Mouse (Mus musculus) hindbrain, embryonic 14.5 days (tissue): ENCODE results near the gene Wdr77. TPM values are rescaled to one million over a fixed set of nuclear protein-coding genes. Genes with fewer than 3 reads are reported as not detected.
"Not testable (repeated sequence)": the region's sequence is repeated elsewhere in the genome, so short reads cannot be mapped to it uniquely, and the experiment has no call there.

Experiments used
- ATAC-seq: fragments of 200-750 bp; cut with Nextera tagmentation; 2 replicates; pipeline ENCODE4 v1.8.0; 2017; ENCODE audit warnings: moderate number of reproducible peaks, mild to moderate bottlenecking, moderate TSS enrichment, moderate library complexity; ENCODE audit not compliant: low FRiP score
- DNase-seq: peaks from one replicate; pipeline ENCODE4 v3.0.0-alpha.2; 2015; ENCODE audit warnings: low spot score
- H3K27ac ChIP-seq: fragments of 300-500 bp; sonication (generic); 2 replicates; pipeline ENCODE4 v1.5.1; 2014; ENCODE audit warnings: mild to moderate bottlenecking, moderate library complexity
- H3K27me3 ChIP-seq: fragments of 300-500 bp; sonication (generic); 2 replicates; pipeline ENCODE4 v1.6.1; 2014; ENCODE audit warnings: mild to moderate bottlenecking, low read length, mixed read lengths; ENCODE audit not compliant: control insufficient read depth, insufficient read depth
- H3K36me3 ChIP-seq: fragments of 300-500 bp; sonication (generic); replicated peaks from 2 replicates; pipeline ENCODE4 v1.6.1; 2014; ENCODE audit not compliant: control insufficient read depth, insufficient read depth
- H3K4me1 ChIP-seq: fragments of 300-500 bp; sonication (generic); replicated peaks from 2 replicates; pipeline ENCODE4 v1.6.1; 2014; ENCODE audit warnings: antibody characterized with exemption, low read length, mixed read lengths; ENCODE audit not compliant: control insufficient read depth, insufficient read depth
- H3K4me2 ChIP-seq: fragments of 300-500 bp; sonication (generic); replicated peaks from 2 replicates; pipeline ENCODE4 v1.6.1; 2014; ENCODE audit warnings: mild to moderate bottlenecking, moderate library complexity
- H3K4me3 ChIP-seq: fragments of 300-500 bp; sonication (generic); replicated peaks from 2 replicates; pipeline ENCODE4 v1.5.1; 2014; ENCODE audit warnings: mild to moderate bottlenecking, low read length
- H3K9ac ChIP-seq: fragments of 300-500 bp; sonication (generic); 2 replicates; pipeline ENCODE4 v1.6.1; 2014
- H3K9me3 ChIP-seq: fragments of 300-500 bp; sonication (generic); 2 replicates; pipeline ENCODE4 v1.6.1; 2016; ENCODE audit warnings: low read length; ENCODE audit not compliant: control insufficient read depth
- WGBS: fragments of 180-500 bp; shearing (Covaris S2); extraction: QIAGEN DNeasy Blood & Tissue Kit; methylation state at CpG from one replicate; pipeline ENCODE4 v1.1.7; 2014; 5-methylcytosine and 5-hydroxymethylcytosine counted together
- polyA plus RNA-seq: library from polyadenylated mRNA; unstranded; fragments of >200 nt; fragmentation: Nextera tagmentation; extraction: Ambion mirVana; gene quantifications from 2 replicates; pipeline ENCODE4 v1.2.1, GENCODE M21; 2014

The Wdr77 gene
- polyA plus RNA-seq = 86.2 and 90.1 TPM in 2 replicates

- ATAC-seq (peak; percentile 97), DNase-seq (peak; percentile 100)
- WGBS = under 1% methylated on average over 51 of the region's 52 CpGs
- no peaks in the 10 kb centered on the region for H3K9me3 ChIP-seq
- H3K9ac ChIP-seq = peak within 1 kb of the TSS; percentile 89
- peak within 1 kb of the TSS; percentile 71 for H3K4me3 ChIP-seq
- H3K36me3 ChIP-seq = peaks cover 49% of the 10 kb centered on the region
- H3K4me1 ChIP-seq = peaks cover 23% of the 10 kb centered on the region
- no peaks in the 10 kb centered on the region for H3K27me3 ChIP-seq
- peak within 1 kb of the TSS; percentile 85 for H3K4me2 ChIP-seq
- peak within 1 kb of the TSS; percentile 80 for H3K27ac ChIP-seq
Measured at GRCm38 (mm10) chr3:105958974-105959580, at the start of gene Wdr77. Gene Wdr77 (plus strand): TSS chr3:105959369.

- Histone ChIP-seq H3K4me2 (no peak overlapping the region), H3K4me3 (no peak overlapping the region), H3K9ac (no peak overlapping the region), H3K27ac (no peak overlapping the region), H3K36me3 (no peaks in the 10 kb centered on the region), H3K9me3 (no peaks in the 10 kb centered on the region), H3K4me1 (no peaks in the 10 kb centered on the region), H3K27me3 (no peaks in the 10 kb centered on the region)
- WGBS = 85% methylated on average over 11 of the region's 11 CpGs
- ATAC-seq (no peak), DNase-seq (no peak)
Measured at GRCm38 (mm10) chr3:105910519-105911190, 48.5 kb upstream of the Wdr77 start.

- WGBS = 85% methylated on average over 9 of the region's 9 CpGs
- DNase-seq (no peak), ATAC-seq (no peak)
- Histone ChIP-seq H3K36me3 (no peaks in the 10 kb centered on the region), H3K4me1 (no peaks in the 10 kb centered on the region), H3K9ac (no peak overlapping the region), H3K4me3 (no peak overlapping the region), H3K9me3 (no peaks in the 10 kb centered on the region), H3K4me2 (no peak overlapping the region), H3K27me3 (no peaks in the 10 kb centered on the region), H3K27ac (no peak overlapping the region)
Measured at GRCm38 (mm10) chr3:105912097-105912880, 46.9 kb upstream of the Wdr77 start.

GRCm38 (mm10) chr3:105913839-105914681 is 45.1 kb upstream of the Wdr77 start:
- Histone ChIP-seq H3K4me1 (no peaks in the 10 kb centered on the region), H3K27ac (no peak overlapping the region), H3K9me3 (no peaks in the 10 kb centered on the region), H3K4me2 (no peak overlapping the region), H3K4me3 (no peak overlapping the region), H3K9ac (no peak overlapping the region), H3K27me3 (no peaks in the 10 kb centered on the region), H3K36me3 (no peaks in the 10 kb centered on the region)
- DNase-seq (no peak), ATAC-seq (no peak)
- WGBS = 83% methylated on average over 10 of the region's 10 CpGs

GRCm38 (mm10) chr3:105915281-105915680 is 43.9 kb upstream of the Wdr77 start:
- Histone ChIP-seq H3K4me3 (no peak overlapping the region), H3K4me1 (no peaks in the 10 kb centered on the region), H3K9ac (no peak overlapping the region), H3K4me2 (no peak overlapping the region), H3K27me3 (no peaks in the 10 kb centered on the region), H3K27ac (no peak overlapping the region), H3K36me3 (no peaks in the 10 kb centered on the region), H3K9me3 (no peaks in the 10 kb centered on the region)
- ATAC-seq = no peak
- 50% methylated on average over 1 of the region's 1 CpGs for WGBS
- no peak for DNase-seq

- H3K9me3 ChIP-seq, ATAC-seq, H3K9ac ChIP-seq, H3K27ac ChIP-seq, H3K36me3 ChIP-seq, H3K27me3 ChIP-seq, H3K4me1 ChIP-seq, H3K4me2 ChIP-seq, H3K4me3 ChIP-seq, DNase-seq: not testable (repeated sequence)
Measured at GRCm38 (mm10) chr3:105916455-105916854, 42.7 kb upstream of the Wdr77 start.

- H3K36me3 ChIP-seq = no peaks in the 10 kb centered on the region
- no peak overlapping the region for H3K4me3 ChIP-seq
- H3K4me1 ChIP-seq = no peaks in the 10 kb centered on the region
- H3K27ac ChIP-seq = no peak overlapping the region
- no peaks in the 10 kb centered on the region for H3K27me3 ChIP-seq
- WGBS = 74% methylated on average over 10 of the region's 10 CpGs
- no peak overlapping the region for H3K4me2 ChIP-seq
- DNase-seq (no peak), ATAC-seq (no peak)
- no peaks in the 10 kb centered on the region for H3K9me3 ChIP-seq
- H3K9ac ChIP-seq = no peak overlapping the region
Measured at GRCm38 (mm10) chr3:105917656-105918354, 41.4 kb upstream of the Wdr77 start.

- no peak for ATAC-seq
- WGBS = 74% methylated on average over 3 of the region's 3 CpGs
Measured at GRCm38 (mm10) chr3:105918355-105918745, 40.8 kb upstream of the Wdr77 start.

More at GRCm38 (mm10) chr3:105918355-105918745, 40.8 kb upstream of the Wdr77 start:
- Histone ChIP-seq H3K4me1 (no peaks in the 10 kb centered on the region), H3K27ac (no peak overlapping the region), H3K9me3 (no peaks in the 10 kb centered on the region), H3K4me2 (no peak overlapping the region), H3K4me3 (no peak overlapping the region), H3K27me3 (no peaks in the 10 kb centered on the region), H3K9ac (no peak overlapping the region), H3K36me3 (no peaks in the 10 kb centered on the region)
- DNase-seq = no peak
